Mouse (Mus musculus): ENCODE results near the gene Bag2.

DNA sequence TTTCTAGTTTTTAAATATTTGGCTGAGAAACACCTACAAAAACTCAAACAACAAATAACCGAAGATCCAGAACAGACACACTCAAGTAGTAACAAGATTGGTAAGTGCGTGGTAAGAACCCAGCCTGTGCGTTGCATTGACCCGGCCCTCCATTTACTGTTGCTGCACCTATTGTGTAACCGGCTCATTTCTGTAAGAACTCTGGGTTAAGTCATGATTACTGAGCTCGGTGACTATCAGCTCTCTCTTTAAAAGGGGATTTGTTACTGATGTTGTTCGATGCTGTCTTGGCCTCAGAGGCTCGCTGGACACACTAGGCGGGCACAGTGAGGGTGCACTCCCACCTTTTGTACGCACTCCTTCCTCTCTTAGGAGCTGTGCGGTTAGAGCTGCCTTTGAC, 19.3 kb downstream of the Bag2 start:
- TF ChIP-seq CTCF (IDR thresholded peaks at IDR 0.05; ENCODE audit: extremely low read depth, insufficient read depth, low read length): no peak
- no peak for TF ChIP-seq POLR2A (IDR thresholded peaks at IDR 0.05; ENCODE audit: extremely low read depth, insufficient read depth, low read length)
